Mouse (Mus musculus) stomach, adult 2 months (tissue): ENCODE results near the gene Tmem196. TPM values are rescaled to one million over a fixed set of nuclear protein-coding genes. Genes with fewer than 3 reads are reported as not detected.

Source experiments
- polyA plus RNA-seq: library from polyadenylated mRNA; depleted of rRNA; stranded (reverse); fragments of >200 nt; gene quantifications from 2 replicates; pipeline ENCODE4 v1.2.3, GENCODE M21; 2012; rRNA removed

The Tmem196 gene
- not detected in 2 replicates for polyA plus RNA-seq

DNA sequence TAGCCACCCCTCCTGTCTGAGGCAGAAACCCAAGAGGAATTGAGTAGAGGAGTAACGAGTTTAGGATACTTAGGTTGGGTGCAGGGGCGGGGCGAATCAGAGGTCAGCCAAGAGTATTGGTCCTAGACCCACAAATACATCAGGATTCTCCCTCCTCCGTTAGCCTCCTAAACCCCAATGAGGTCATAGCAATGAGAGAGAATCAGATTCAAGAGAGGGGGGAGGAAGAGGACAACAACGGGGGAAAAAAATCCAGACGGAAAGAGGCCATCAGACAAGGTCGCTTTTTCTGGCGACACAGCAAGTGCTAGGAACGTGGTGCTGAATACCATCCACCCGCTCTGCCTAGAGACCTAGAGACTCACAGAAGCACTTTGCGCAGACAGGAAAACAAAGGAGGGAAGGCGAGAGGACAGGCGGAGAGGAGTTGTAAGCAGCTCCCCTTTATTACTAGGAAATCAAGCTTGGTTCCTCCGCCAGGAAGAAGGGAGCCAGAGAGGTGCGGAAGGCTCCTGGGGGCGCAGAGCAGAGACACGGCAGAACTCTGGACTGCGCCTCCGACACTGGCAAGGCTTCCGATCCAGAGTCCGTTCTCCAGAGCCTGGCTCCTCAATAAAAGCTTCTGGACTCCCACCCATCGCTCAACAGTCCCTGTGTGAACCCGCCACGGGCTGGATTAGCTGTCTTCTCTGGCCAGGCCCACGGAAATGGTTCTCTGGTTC is at the start of gene Tmem196:
TSS of gene Tmem196 (plus strand) at position 234 of the 722 bp plus-strand sequence.

